Mouse (Mus musculus) midbrain, embryonic 16.5 days (tissue): ENCODE data around the gene Cox7b. TPM values are rescaled to one million over a fixed set of nuclear protein-coding genes. Genes with fewer than 3 reads are reported as not detected.

Experiments used
- ATAC-seq: fragments of 200-750 bp; cut with Nextera tagmentation; 2 replicates; pipeline ENCODE4 v1.8.0; 2017; ENCODE audit warnings: moderate TSS enrichment
- H3K27ac ChIP-seq: fragments of 300-500 bp; sonication (generic); 2 replicates; pipeline ENCODE4 v1.5.1; 2014; ENCODE audit warnings: mild to moderate bottlenecking, low read length, mixed read lengths
- H3K27me3 ChIP-seq: fragments of 300-500 bp; sonication (generic); 2 replicates; pipeline ENCODE4 v1.6.1; 2014; ENCODE audit warnings: low read depth, low read length, mixed read lengths; ENCODE audit not compliant: control insufficient read depth, insufficient read depth
- H3K36me3 ChIP-seq: fragments of 300-500 bp; sonication (generic); 2 replicates; pipeline ENCODE4 v1.6.1; 2014; ENCODE audit warnings: mild to moderate bottlenecking, low read length, moderate library complexity, mixed read lengths; ENCODE audit not compliant: control insufficient read depth, insufficient read depth
- H3K4me1 ChIP-seq: fragments of 300-500 bp; sonication (generic); 2 replicates; pipeline ENCODE4 v1.6.1; 2014; ENCODE audit warnings: mild to moderate bottlenecking, low read length, mixed read lengths; ENCODE audit not compliant: control insufficient read depth, insufficient read depth
- H3K4me2 ChIP-seq: fragments of 300-500 bp; sonication (generic); 2 replicates; pipeline ENCODE4 v1.6.1; 2014; ENCODE audit warnings: mild to moderate bottlenecking, low read length, mixed read lengths
- H3K4me3 ChIP-seq: fragments of 300-500 bp; sonication (generic); 2 replicates; pipeline ENCODE4 v1.5.1; 2014; ENCODE audit warnings: low read depth, mild to moderate bottlenecking, low read length, moderate library complexity, mixed read lengths
- H3K9ac ChIP-seq: fragments of 300-500 bp; sonication (generic); 2 replicates; pipeline ENCODE4 v1.6.1; 2014; ENCODE audit warnings: low read depth, low read length, mixed read lengths
- H3K9me3 ChIP-seq: fragments of 300-500 bp; sonication (generic); replicated peaks from 2 replicates; pipeline ENCODE4 v1.6.1; 2014; ENCODE audit warnings: mild to moderate bottlenecking, low read length, mixed read lengths; ENCODE audit not compliant: control insufficient read depth, poor library complexity, severe bottlenecking
- WGBS: fragments of 180-500 bp; shearing (Covaris S2); extraction: QIAGEN DNeasy Blood & Tissue Kit; methylation state at CpG from one replicate; pipeline ENCODE4 v1.1.7; 2014; 5-methylcytosine and 5-hydroxymethylcytosine counted together
- polyA plus RNA-seq: library from polyadenylated mRNA; unstranded; fragments of >200 nt; fragmentation: Nextera tagmentation; extraction: Ambion mirVana; gene quantifications from 2 replicates; pipeline ENCODE4 v1.2.1, GENCODE M21; 2015

Gene Cox7b
- polyA plus RNA-seq, 1 experiment from 2014 or later = 380 TPM

- H3K36me3 ChIP-seq = no peaks in the 10 kb centered on the region
- H3K9ac ChIP-seq = no peak overlapping the region
- H3K9me3 ChIP-seq = no peaks in the 10 kb centered on the region
- no peaks in the 10 kb centered on the region for H3K27me3 ChIP-seq
- ATAC-seq = no peak
- no peaks in the 10 kb centered on the region for H3K4me1 ChIP-seq
- H3K4me2 ChIP-seq = no peak overlapping the region
- H3K27ac ChIP-seq = no peak overlapping the region
- no peak overlapping the region for H3K4me3 ChIP-seq
- 80% methylated on average over 9 of the region's 9 CpGs for WGBS
Observed at GRCm38 (mm10) chrX:106045928-106046327, 30.4 kb downstream of the Cox7b start.

DNA sequence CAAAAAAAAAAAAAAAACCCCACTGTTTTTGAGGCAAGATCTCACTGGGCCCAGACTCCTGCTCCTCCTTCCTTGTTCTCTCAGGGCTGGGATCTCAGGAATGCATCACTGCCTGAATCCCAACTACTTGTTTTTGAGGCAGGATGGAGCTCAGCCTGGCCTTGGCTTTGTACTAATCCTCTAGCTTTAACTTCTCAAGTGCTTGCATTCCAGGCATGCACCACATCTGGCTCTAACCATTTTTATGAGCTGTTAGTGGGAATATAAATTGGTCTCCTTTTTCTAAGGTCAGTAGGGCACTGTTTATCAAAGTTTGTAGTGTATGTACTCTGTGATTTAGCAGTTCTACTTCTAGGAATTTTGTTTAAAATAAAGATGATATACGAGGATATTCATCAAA, 32.7 kb downstream of the Cox7b start:
- Histone ChIP-seq H3K4me2 (no peak overlapping the region), H3K4me1 (no peaks in the 10 kb centered on the region), H3K27me3 (no peaks in the 10 kb centered on the region), H3K4me3 (no peak overlapping the region), H3K9me3 (no peaks in the 10 kb centered on the region), H3K36me3 (no peaks in the 10 kb centered on the region), H3K27ac (no peak overlapping the region), H3K9ac (no peak overlapping the region)
- ATAC-seq = no peak
- 88% methylated on average over 1 of the region's 1 CpGs for WGBS

Other genes with a start within 250 kb of the Cox7b start
- gene Atrx, start 86.3 kb upstream of the Cox7b start, polyA plus RNA-seq = 262 and 297 TPM in 2 replicates
- 19.0 and 19.9 TPM in 2 replicates for gene Magt1, start 3.8 kb upstream of the Cox7b start, polyA plus RNA-seq
- gene Atp7a, start 11.6 kb downstream of the Cox7b start, polyA plus RNA-seq = 13.9 and 15.4 TPM in 2 replicates
- gene Tlr13, start 127.5 kb downstream of the Cox7b start, polyA plus RNA-seq = 0.19 and 0.24 TPM in 2 replicates
- gene Pgk1, start 171.4 kb downstream of the Cox7b start, polyA plus RNA-seq = 252 and 278 TPM in 2 replicates
- 19.2 and 20.0 TPM in 2 replicates for gene Taf9b, start 205.5 kb downstream of the Cox7b start, polyA plus RNA-seq
- not detected in 2 replicates for gene Fnd3c2, start 239.7 kb downstream of the Cox7b start, polyA plus RNA-seq